Mouse (Mus musculus): ENCODE measurements around the gene Etv6. TPM values are rescaled to one million over a fixed set of nuclear protein-coding genes. Genes with fewer than 3 reads are reported as not detected.
A peak's percentile ranks its signal among the peaks of the same experiment; 100 is the strongest.

Gene Etv6
- total RNA-seq, 2 experiments from 2014 or later: 67.1 to 124 TPM

- no peak for ATAC-seq (replicated peaks; ENCODE audit: poor library complexity)
Observed at GRCm38 (mm10) chr6:134199895-134200294, 164.4 kb downstream of the Etv6 start.

DNA sequence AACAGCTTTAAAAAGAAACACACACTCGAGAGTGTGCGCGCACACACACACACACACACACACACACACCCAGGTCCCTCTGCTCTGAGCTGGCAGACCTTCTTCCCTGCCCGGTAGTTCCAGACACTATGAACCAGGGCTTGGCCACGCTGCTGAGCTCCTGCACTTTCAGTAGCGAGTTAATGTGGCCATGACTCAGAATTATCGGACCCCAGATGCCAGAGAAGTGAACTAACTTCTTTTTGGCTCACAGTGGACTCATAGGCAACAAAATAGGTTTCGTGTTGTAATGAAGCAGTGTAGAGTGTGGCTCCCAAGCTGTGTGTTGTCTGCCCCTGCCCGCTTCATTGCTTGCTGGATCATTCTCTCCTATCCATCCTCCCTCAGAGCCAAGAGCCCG, 165.1 kb downstream of the Etv6 start:
- ATAC-seq (replicated peaks; ENCODE audit: poor library complexity): no peak

- peak; percentile 76 for ATAC-seq (replicated peaks; ENCODE audit: poor library complexity)
Observed at GRCm38 (mm10) chr6:134202176-134202575, 166.7 kb downstream of the Etv6 start.

- peak; percentile 25 for ATAC-seq (replicated peaks; ENCODE audit: poor library complexity)
Observed at GRCm38 (mm10) chr6:134205163-134205562, 169.7 kb downstream of the Etv6 start.

- no peak for ATAC-seq (replicated peaks; ENCODE audit: poor library complexity)
Observed at GRCm38 (mm10) chr6:134205726-134206125, 170.2 kb downstream of the Etv6 start.

- no peak for ATAC-seq (replicated peaks; ENCODE audit: poor library complexity)
Observed at GRCm38 (mm10) chr6:134206251-134206650, 170.8 kb downstream of the Etv6 start.

DNA sequence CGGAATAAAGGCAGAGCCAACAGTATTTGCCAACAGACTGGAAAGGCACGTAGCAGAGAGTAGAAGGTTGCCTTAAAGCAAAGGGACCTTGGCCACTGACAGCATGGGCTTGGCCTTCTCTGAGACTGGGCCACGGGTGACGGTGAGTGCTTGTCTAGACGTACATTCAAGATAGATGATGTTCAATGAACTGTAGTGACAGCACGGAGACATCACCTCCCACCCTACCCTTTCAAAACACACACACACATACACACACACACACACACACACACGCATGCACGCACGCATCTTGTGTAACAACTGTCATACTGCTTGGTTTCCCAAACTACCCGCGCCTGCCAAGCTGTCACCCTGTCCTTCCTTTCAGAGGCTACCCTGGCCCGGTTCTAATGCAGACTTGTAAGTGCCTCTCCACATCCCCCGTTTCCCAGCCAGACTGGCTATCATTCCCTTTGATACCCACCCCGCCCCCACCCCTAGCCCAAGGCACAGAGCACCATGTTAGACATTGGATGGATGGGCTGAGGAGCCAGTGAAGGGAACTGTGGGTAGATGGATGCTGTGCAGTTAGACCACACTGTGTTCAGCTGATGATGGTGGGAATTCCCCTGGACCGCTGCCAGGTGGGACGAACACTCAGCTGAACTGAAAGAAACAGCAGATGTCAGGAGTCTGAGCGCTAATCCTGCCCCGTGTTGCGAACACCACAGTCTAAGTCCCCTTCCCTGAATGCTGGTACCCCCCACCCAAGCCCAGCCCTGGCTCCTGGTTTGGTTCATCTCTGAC, 172.1 kb downstream of the Etv6 start:
- peak; percentile 23; the same call in 1 of the 2 replicates for ATAC-seq (replicated peaks; ENCODE audit: poor library complexity)

GRCm38 (mm10) chr6:134208180-134208952, 172.9 kb downstream of the Etv6 start:
- ATAC-seq (replicated peaks; ENCODE audit: poor library complexity): no peak

DNA sequence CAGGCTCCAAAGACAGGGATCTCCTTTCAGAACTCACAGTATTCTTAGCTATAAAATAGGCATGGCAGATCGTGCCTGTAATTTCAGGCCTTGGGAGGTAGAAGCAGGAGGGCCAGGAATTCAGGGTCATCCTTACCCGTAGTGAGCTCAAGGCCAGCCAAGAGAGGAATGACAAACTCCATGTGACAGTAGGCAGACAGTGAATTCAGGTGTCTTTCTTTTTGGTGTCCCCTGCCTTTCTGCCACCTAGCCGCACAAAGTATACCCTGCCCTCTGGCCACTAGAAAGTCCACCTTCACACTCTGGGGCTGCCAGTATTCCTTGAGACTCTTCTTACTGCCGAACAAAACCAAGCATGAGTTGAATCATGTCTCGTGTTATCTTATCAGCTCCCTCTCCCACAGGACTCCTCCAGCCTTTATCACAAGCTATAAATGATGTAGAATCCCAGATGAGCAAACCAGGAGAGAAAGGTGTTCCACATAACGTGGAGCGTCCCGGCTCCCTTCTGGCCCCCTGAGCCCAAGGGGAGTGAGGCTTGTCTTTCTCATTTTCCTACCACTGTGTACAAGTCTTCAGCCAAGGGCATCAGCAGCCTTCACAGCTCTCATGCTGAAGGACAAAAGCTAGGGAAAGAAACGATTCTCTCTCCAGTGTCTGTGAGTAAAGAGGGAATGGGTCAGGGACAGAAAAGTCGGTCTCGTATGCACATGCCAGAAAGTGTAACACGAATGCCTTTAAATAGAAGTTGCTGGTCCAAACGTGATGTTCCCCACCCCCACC, 175.4 kb downstream of the Etv6 start:
- no peak for ATAC-seq (replicated peaks; ENCODE audit: poor library complexity)

DNA sequence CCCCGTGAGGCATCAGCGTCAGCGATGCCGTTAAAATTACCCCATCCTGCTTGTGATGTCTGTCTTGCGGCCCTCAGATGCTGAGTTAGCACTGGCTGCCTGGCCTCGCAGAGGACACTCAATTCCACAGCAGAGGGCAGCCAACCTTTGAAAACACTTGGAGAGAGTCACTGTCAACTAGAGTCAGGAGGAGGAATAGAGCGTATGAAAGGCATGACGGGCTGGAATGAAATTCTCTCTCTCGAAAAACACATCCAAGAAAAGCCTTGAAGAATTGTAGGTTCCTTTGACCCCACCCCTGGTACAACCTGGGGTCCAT, 175.9 kb downstream of the Etv6 start:
- peak; percentile 20 for ATAC-seq (replicated peaks; ENCODE audit: poor library complexity)

GRCm38 (mm10) chr6:134217747-134218146, 182.2 kb downstream of the Etv6 start:
- ATAC-seq (replicated peaks; ENCODE audit: poor library complexity): no peak

- ATAC-seq (replicated peaks; ENCODE audit: poor library complexity): no peak
Observed at GRCm38 (mm10) chr6:134218441-134218840, 182.9 kb downstream of the Etv6 start.

DNA sequence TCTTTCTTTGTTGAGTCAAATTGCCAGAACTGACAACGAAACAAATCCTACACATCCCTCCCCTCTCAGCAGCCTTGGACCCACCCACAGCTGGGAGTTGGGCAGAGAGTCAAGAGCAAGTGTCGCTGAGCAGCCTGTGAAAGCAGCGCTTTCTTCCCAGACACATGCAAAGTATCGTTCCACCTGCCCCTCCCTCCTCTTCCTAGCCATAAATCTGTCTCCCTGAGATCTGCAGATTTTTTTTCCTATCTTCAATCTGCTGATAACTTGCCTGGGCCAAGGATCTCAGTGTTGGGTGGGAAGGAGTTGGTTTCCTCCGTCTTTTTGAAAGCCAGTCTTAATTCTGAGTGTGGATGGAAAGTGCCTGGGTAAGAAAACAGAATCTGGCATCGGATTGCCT, 183.9 kb downstream of the Etv6 start:
- no peak for ATAC-seq (replicated peaks; ENCODE audit: poor library complexity)

DNA sequence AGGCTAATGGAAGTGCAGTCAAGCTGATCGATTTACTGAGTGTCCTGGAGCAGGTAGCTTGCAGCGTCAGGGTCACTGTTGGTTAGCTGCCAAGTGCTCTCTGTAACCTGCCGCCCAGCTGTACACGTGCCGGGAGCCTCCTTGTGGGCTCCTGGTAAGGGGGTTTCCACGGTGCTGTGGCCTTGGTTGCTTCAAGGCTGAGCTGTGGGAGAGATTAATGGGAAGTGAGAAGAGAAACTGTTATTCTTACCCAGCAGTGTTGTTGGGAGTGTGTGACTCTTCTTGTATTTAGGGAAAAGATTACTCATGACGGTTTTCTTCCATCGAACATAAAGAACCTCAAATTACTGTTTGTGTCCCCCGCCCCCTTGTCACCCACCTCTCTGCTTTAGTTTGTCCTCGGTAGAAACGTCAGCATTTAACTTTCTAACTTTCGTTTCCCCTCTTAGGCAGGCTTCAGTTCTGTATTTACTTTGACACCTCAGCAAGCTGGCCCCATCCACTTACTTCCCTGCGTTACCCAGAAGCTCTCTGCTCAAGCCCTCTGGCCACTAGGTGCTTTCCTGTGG, 184.8 kb downstream of the Etv6 start:
- ATAC-seq (replicated peaks; ENCODE audit: poor library complexity): peak; percentile 77

DNA sequence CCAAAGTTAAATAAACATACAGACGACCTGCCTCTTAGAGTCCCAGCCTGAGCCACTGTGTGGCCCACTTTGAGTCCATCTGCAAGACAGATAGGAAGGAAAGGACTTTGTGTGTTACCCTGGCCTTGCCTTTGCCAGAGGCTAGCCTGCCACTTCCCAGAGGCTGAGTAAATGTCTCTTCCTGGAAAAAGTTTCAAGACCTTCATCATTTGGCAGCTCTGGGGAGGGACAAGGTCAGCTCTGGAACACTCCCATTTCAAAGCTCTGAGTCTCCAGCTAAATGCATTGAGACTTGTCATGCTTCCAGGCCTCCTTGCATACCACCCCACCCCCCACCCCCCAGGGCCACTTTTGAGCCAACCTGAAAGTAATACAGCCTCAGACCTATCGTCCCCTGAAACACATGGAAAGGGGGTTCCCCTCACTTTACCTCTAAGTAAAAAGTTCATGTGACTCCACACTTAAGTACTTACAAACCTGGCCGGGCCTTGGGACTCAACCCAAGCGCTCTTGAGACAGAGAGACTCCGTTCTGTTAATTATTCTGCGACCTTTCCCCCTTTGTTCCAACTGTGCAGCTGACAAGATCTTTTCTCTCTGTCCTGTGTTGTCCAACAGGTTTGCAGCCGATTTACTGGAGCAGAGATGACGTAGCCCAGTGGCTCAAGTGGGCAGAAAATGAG, 186.9 kb downstream of the Etv6 start:
- ATAC-seq (replicated peaks; ENCODE audit: poor library complexity): no peak

DNA sequence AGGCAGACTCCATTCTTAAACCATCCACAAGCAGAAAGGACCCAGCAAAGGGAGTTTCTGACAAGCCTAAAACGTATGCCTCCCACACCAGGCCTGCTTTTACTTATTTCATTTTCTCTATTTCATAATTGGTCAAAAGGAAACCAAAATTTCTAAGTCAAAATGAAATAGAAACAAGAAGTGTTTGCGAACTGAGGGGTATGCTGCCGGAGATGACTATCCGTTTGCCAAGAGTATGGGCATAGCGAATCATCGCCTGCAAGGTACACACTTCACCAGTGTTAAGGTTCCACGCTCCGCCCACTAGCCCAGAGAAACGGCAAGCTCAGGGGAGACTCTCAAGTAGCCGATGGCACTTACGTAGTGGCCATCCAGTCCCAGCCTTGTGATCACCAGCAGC, 190.1 kb downstream of the Etv6 start:
- ATAC-seq (replicated peaks; ENCODE audit: poor library complexity): 0 out of 2 replicates have a peak, but pooled peaks have one; percentile 9

- ATAC-seq (replicated peaks; ENCODE audit: poor library complexity): peak; percentile 66
Observed at GRCm38 (mm10) chr6:134226349-134227169, 191.1 kb downstream of the Etv6 start.

GRCm38 (mm10) chr6:134236311-134236710, 200.8 kb downstream of the Etv6 start:
- ATAC-seq (replicated peaks; ENCODE audit: poor library complexity): 0 out of 2 replicates have a peak, but pooled peaks have one; percentile 18

- peak; percentile 16 for ATAC-seq (replicated peaks; ENCODE audit: poor library complexity)
Observed at GRCm38 (mm10) chr6:134238455-134238854, 203.0 kb downstream of the Etv6 start.

DNA sequence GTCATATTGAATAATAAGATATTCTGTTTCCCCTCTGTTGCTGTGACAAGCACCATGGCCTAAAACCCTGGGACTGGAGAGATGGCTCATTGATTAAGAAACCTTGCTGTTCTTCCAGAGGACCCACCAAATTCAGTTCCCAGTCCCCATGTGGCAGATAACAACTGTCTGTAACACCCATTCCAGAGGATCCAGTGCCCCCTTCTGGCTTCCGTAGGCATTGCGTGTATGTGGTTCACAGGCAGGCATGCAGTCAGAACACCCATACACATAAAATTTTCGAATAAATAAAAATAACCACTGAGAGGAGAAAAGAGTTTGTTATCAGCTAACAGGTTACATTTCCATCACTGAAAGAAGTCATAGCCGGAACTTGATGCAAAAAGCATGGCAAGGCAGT, 205.5 kb downstream of the Etv6 start:
- ATAC-seq (replicated peaks; ENCODE audit: poor library complexity): no peak
